Mouse (Mus musculus) hindbrain, embryonic 12.5 days (tissue): ENCODE measurements around the gene Atf6b. TPM values are rescaled to one million over a fixed set of nuclear protein-coding genes. Genes with fewer than 3 reads are reported as not detected.

Source experiments
- ATAC-seq: fragments of 200-750 bp; cut with Nextera tagmentation; 2 replicates; pipeline ENCODE4 v1.8.0; 2017; ENCODE audit warnings: moderate TSS enrichment; ENCODE audit not compliant: low FRiP score
- H3K27ac ChIP-seq: fragments of 300-500 bp; sonication (generic); 2 replicates; pipeline ENCODE4 v1.5.1; 2016; ENCODE audit warnings: mild to moderate bottlenecking
- H3K27me3 ChIP-seq: fragments of 300-500 bp; sonication (generic); 2 replicates; pipeline ENCODE4 v1.6.1; 2016; ENCODE audit warnings: mild to moderate bottlenecking
- H3K36me3 ChIP-seq: fragments of 300-500 bp; sonication (generic); 2 replicates; pipeline ENCODE4 v1.6.1; 2016; ENCODE audit warnings: mild to moderate bottlenecking
- H3K4me1 ChIP-seq: fragments of 300-500 bp; sonication (generic); 2 replicates; pipeline ENCODE4 v1.6.1; 2016
- H3K4me2 ChIP-seq: fragments of 300-500 bp; sonication (generic); replicated peaks from 2 replicates; pipeline ENCODE4 v1.6.1; 2016; ENCODE audit warnings: mild to moderate bottlenecking
- H3K4me3 ChIP-seq: fragments of 300-500 bp; sonication (generic); 2 replicates; pipeline ENCODE4 v1.5.1; 2016; ENCODE audit warnings: mild to moderate bottlenecking
- H3K9ac ChIP-seq: fragments of 300-500 bp; sonication (generic); 2 replicates; pipeline ENCODE4 v1.6.1; 2016; ENCODE audit warnings: mild to moderate bottlenecking, moderate library complexity
- H3K9me3 ChIP-seq: fragments of 300-500 bp; sonication (generic); replicated peaks from 2 replicates; pipeline ENCODE4 v1.6.1; 2016; ENCODE audit warnings: mild to moderate bottlenecking
- WGBS: fragments of 180-500 bp; shearing (Covaris S2); methylation state at CpG from one replicate; pipeline ENCODE4 v1.1.7; 2016; 5-methylcytosine and 5-hydroxymethylcytosine counted together
- polyA plus RNA-seq: library from polyadenylated mRNA; unstranded; fragments of >200 nt; fragmentation: Nextera tagmentation; extraction: Ambion mirVana; gene quantifications from 2 replicates; pipeline ENCODE4 v1.2.1, GENCODE M21; 2016

Gene Atf6b
- polyA plus RNA-seq: 114 and 119 TPM in 2 replicates

DNA sequence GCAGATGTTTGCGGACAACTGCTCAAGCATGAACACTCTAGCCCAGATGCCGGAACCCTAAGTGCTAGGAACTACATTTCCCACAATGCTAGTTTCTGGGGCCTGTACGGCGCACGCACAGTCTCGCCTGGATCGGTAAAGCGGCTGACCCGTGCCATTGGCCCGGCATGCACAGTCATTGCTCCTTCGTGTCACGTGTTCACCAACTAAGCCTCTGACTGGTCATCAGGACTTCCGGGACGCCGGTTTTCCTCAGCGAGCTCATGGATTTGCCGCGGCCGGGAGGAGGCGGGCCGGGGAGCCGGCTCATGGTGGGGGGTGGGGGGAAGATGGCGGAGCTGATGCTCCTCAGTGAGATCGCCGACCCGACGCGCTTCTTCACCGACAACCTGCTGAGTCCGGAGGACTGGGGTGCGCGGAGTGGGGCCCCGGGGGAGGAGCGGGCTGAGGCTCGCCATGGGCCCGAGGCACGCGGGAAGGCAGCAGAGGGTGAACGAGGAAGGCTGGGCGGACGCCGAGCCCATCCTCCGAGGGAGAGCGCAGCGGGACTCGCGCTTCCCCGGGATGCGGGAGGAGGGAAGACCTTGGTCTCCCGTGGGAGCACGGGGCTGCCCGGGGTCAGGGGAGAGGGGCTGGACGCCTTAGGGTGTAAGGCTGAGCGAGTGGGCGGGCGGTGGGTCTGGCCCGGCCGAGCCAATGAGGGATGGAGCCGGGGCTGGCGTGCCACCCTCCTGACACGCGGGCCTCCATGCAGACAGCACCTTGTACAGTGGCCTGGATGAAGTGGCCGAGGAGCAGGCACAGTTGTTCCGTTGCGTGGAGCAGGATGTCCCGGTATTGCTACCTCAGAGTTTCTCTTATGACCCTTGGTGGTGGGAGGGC, at the start of gene Atf6b:
Gene Atf6b (plus strand): TSS at position 241 of the 882 bp plus-strand sequence.
- peak within 1 kb of the TSS; percentile 76; the same call in 1 of the 2 replicates for H3K27ac ChIP-seq
- ATAC-seq: peak; percentile 97

DNA sequence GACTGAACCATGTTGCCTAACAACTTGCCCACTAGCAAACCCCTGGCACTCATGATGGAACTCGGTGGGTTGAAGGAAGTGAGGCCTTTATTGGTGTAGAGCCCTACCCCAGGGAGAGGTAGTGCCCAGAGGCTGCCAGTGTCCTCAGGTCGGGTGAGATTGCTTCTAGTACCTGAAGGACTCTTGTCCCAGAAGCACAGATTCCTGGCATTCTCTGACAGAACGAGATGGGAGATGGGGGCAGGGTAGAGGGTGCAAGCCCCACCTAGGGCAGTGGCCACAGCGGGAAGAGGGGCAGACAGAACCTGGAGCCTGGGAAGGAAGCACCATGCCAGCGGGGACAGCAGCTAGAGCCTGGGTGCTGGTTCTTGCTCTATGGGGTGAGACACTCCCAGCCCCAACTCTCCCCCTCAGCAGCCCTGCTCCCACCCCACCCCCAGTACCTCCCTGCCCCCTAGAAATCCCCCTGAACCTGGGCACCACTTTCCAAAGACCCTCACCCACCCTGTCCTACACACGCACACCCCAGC, 49.3 kb upstream of the Atf6b start, which contains the start of gene Ager:
Gene Ager (plus strand): TSS at position 297 of the 530 bp plus-strand sequence.
- 26% methylated on average over 5 of the region's 6 CpGs for WGBS
- ATAC-seq: no peak
- Histone ChIP-seq H3K9me3 (no peaks in the 10 kb centered on the region), H3K4me2 (no peak within 1 kb of the TSS), H3K9ac (no peak within 1 kb of the TSS), H3K36me3 (peaks cover 44% of the 10 kb centered on the region), H3K4me1 (peaks cover 47% of the 10 kb centered on the region), H3K4me3 (no peak within 1 kb of the TSS), H3K27ac (no peak within 1 kb of the TSS), H3K27me3 (no peaks in the 10 kb centered on the region)

More for the DNA sequence above, at the start of gene Atf6b:
- Histone ChIP-seq H3K36me3 (peaks cover 32% of the 10 kb centered on the region), H3K4me1 (peaks cover 31% of the 10 kb centered on the region), H3K4me3 (peak within 1 kb of the TSS; percentile 96), H3K4me2 (peak within 1 kb of the TSS; percentile 86), H3K27me3 (no peaks in the 10 kb centered on the region), H3K9ac (peak within 1 kb of the TSS; percentile 95), H3K9me3 (no peaks in the 10 kb centered on the region)
- 2% methylated on average over 62 of the region's 66 CpGs for WGBS

DNA sequence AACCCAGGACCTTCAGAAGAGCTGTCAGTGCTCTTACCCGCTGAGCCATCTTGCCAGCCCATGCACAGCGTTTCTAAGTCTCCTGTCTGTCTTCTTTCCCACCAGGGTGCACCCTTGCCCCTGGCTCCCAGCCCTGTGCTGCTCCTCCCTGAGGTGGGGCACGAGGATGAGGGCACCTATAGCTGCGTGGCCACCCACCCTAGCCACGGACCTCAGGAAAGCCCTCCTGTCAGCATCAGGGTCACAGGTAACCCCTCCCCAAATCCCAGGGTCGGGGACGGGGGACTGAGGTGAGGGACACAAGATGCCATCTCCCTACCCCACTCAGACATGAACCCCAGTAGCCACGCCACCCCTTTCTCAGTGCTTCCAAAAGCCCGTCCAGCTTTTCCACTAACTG, 47.1 kb upstream of the Atf6b start:
- Histone ChIP-seq H3K36me3 (peaks cover 34% of the 10 kb centered on the region), H3K4me1 (peaks cover 34% of the 10 kb centered on the region), H3K27ac (no peak overlapping the region), H3K4me3 (no peak overlapping the region), H3K9ac (no peak overlapping the region), H3K4me2 (no peak overlapping the region), H3K27me3 (no peaks in the 10 kb centered on the region), H3K9me3 (no peaks in the 10 kb centered on the region)
- no peak for ATAC-seq
- 77% methylated on average over 9 of the region's 9 CpGs for WGBS

DNA sequence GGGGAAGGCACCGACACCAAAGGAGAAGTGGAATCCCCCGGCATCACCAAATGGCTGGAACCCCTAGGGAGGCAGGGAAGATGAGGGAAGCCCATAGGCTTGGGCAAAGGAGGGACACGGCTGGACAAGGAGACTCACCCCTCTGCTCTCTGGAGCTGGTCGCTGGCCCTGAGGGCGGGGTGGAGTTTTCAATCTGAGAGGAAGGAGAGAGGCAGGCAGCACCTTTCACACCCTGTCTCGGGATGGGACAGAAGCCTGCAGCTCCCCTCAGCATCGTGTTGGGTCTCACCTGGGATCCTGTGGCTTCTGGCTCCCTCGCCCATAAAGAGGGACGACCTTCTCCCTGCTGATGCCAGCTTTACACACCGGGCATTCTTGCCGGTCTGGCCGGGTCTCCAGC, 45.1 kb upstream of the Atf6b start:
- peak overlapping the region; percentile 96; the same call in 1 of the 2 replicates for H3K4me3 ChIP-seq
- H3K27ac ChIP-seq: no peak overlapping the region
- H3K9ac ChIP-seq: no peak overlapping the region
- no peaks in the 10 kb centered on the region for H3K27me3 ChIP-seq
- no peaks in the 10 kb centered on the region for H3K9me3 ChIP-seq
- H3K4me1 ChIP-seq: peaks cover 35% of the 10 kb centered on the region
- H3K36me3 ChIP-seq: peaks cover 18% of the 10 kb centered on the region
- 88% methylated on average over 12 of the region's 12 CpGs for WGBS
- H3K4me2 ChIP-seq: peak overlapping the region; percentile 92
- no peak for ATAC-seq

DNA sequence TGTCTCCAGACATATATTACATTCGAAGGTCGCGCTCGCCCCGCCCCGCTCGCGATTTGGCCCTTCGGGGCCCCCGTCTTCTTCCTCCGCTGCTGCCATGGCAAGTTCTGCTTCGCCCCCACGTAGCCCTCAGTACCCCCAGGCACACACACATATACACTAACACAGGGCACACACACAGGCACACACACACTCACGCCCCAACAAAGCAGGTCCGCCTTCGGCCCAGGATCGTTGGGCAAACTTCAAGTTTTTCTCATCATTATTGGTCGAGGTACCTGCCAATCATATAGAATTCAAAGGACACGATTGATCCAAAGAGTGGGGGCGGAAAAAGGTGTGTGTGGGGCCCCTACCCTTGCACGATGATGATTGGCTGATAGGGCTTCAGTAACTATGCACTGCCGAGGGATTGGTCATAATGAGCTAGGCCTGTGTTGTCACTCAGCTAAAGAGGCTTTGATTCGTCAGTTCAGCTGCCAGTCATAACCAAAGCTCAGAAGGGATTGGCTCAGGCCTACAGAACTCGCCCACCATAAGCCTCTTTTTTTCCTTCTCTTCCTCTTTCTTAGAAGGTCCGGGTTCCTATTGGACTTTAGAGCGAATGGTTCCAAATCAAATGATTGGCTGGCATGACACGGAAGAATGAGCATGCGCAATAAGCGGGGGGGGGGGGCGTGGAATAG, 43.4 kb upstream of the Atf6b start, which contains the start of gene Rnf5:
Gene Rnf5 (minus strand): TSS at position 316 of the 686 bp plus-strand sequence.
- H3K4me2 ChIP-seq: peak within 1 kb of the TSS; percentile 98
- no peaks in the 10 kb centered on the region for H3K27me3 ChIP-seq
- H3K27ac ChIP-seq: peak within 1 kb of the TSS; percentile 94
- peaks cover 18% of the 10 kb centered on the region for H3K36me3 ChIP-seq
- no peaks in the 10 kb centered on the region for H3K9me3 ChIP-seq
- ATAC-seq: peak; percentile 95
- under 1% methylated on average over 30 of the region's 30 CpGs for whole genome bisulfite sequencing
- H3K4me3 ChIP-seq: peak within 1 kb of the TSS; percentile 96
- H3K4me1 ChIP-seq: peaks cover 42% of the 10 kb centered on the region
- H3K9ac ChIP-seq: peak within 1 kb of the TSS; percentile 100

DNA sequence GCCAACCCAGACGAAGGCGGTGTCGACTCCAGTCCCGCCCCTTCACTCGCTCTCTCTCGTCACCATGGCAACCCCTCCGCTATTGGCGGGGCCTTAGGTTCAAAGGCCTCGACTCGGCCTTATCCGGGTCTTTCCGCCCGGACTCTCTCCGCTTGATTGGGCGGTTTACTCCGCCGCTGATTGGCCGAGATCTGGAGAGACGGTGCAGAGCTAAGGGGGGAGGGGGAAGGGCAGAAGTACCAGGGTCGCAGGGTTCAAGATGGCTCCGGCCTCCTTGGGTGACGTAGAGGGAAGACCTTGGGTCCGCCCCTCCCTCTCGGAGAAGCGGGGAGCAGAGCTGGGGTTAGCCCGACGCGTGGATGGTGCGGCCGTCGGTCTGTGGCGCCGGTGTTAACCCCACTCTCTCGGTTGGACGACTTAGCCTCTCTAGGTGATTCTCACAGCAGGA, 42.9 kb upstream of the Atf6b start, which contains the start of gene Agpat1:
Gene Agpat1 (plus strand): TSS at position 202 of the 448 bp plus-strand sequence.
- Histone ChIP-seq H3K36me3 (peaks cover 18% of the 10 kb centered on the region), H3K4me1 (peaks cover 47% of the 10 kb centered on the region), H3K27ac (peak within 1 kb of the TSS; percentile 94), H3K4me2 (peak within 1 kb of the TSS; percentile 98), H3K9me3 (no peaks in the 10 kb centered on the region), H3K27me3 (no peaks in the 10 kb centered on the region), H3K9ac (peak within 1 kb of the TSS; percentile 100), H3K4me3 (peak within 1 kb of the TSS; percentile 96)
- 0% methylated on average over 35 of the region's 35 CpGs for WGBS
- ATAC-seq: peak; percentile 89

DNA sequence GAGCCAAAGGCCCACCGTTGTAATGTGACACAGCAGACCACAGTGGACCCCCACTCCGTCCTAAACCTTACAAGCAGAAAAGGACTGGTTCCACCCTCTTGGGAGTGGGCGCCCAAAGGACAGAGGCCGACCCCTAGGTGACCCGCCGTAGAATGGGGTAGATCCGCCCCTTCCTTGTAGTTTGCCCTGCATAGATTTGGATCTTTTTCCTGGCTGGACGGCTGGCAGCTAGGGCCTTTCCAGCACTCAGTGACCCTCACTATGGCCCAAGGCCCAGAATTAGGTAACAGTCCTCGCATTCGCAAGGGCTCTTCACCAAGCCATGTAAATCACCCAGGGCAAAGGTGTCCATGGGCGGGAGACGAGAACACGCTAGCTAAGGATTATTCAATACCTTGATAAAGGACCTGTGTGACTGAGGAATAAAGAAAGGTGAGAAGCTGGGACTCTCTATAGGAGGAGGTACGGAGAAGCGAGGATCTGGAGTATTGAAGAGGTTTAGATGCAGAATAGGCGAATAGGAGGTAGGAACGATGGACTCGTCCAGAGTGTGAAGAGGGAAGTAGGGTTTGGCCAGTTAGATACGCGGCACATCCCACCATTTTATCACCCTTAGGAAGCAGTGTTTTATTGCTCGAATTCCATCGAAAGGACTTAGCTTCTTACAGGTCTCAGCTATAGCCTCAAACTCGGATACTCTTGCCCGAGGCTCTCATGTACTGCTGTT, 42.3 kb upstream of the Atf6b start:
- Histone ChIP-seq H3K27ac (peak overlapping the region; percentile 94), H3K4me2 (peak overlapping the region; percentile 98), H3K4me3 (peak overlapping the region; percentile 96), H3K4me1 (peaks cover 47% of the 10 kb centered on the region), H3K27me3 (no peaks in the 10 kb centered on the region), H3K9me3 (no peaks in the 10 kb centered on the region), H3K9ac (peak overlapping the region; percentile 100), H3K36me3 (peaks cover 18% of the 10 kb centered on the region)
- ATAC-seq: no peak
- WGBS: 20% methylated on average over 24 of the region's 24 CpGs

DNA sequence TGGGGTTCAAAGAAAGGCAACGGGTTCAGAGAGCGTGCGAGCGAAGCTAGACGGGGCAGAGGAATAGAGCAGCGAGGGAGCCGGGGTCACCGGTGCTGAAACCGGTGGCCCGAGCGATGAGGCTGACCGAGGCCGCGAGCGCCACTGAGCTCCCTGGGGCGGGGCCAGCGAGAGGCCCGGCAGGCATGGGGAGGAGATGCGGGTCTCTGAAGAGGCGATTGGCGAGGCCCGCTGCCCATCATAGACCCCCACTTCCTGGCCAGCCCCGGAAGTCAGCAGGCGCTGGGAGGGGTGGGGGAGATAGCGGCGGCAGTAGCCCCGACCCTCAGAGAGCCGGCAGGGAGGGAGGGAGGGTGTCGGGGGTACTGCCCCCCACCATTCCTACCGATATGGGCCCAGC, 41.3 kb upstream of the Atf6b start:
- Histone ChIP-seq H3K4me3 (peak overlapping the region; percentile 96), H3K9ac (peak overlapping the region; percentile 100), H3K9me3 (no peaks in the 10 kb centered on the region), H3K4me1 (peaks cover 47% of the 10 kb centered on the region), H3K36me3 (peaks cover 12% of the 10 kb centered on the region), H3K27me3 (no peaks in the 10 kb centered on the region), H3K27ac (peak overlapping the region; percentile 94), H3K4me2 (peak overlapping the region; percentile 98)
- WGBS: 0% methylated on average over 24 of the region's 30 CpGs
- peak; percentile 42 for ATAC-seq

DNA sequence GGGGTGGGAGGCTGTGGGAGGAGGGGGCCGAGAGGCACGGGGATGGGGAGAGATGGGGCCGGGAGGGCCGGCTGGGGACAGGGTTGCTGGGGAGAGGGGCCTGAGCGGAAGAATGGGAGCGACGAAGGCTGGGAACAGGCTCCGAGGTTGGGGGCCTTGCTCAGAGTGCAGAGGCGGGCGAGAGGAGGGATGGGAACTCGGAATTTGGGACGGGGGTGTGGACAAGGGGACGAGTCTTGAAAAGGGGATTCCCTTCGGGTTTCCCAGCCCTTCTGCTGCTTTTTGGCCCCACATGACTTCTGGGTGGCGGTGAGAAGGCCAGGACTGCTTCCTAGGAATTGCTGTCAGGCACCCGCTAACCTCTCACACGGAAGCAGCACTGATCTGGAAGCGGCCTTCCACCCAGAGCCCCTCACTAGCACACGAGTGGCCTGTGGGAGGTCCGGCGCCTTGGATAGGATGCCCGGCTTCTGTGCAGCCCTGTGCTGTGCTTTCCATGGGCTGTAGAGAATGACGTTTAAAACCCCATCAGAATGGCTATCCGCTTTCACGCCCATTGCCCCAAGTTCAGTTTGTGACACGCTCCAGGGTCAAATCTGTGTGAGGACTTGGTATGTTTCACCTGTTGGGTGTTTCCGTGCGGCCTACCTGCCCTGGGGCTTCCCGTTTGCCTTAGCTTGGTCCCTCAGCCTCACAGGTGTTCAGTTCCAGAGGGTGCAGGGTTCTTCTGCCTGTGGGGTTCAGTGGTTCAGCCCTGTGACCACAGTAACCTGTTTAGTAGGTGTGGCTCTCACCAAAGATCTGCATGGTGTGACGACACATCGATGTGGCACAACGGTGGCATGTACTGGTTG, 40.5 kb upstream of the Atf6b start:
- Histone ChIP-seq H3K9ac (peak overlapping the region; percentile 100), H3K4me1 (peaks cover 47% of the 10 kb centered on the region), H3K4me3 (peak overlapping the region; percentile 96)

DNA sequence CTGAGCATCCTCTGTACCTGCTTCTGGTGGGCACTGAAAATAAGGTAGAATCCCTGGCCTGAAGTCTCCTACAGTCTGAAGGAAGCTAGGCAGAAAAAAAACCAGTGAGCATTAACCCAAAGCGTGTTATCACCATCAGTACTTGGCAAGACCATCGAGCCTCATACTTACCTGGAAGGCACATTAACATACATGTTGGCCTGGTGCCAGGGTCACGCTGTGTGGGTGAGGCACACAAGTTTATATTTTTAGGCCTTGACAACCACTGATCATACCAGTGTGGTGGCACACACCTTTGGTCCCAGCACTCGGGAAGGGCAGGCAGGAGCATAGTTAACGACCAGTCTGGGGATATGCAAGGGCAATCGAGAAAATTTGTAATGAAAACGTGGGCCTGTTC, 38.9 kb upstream of the Atf6b start:
- 92% methylated on average over 7 of the region's 7 CpGs for WGBS
- H3K27ac ChIP-seq: no peak overlapping the region
- peaks cover 35% of the 10 kb centered on the region for H3K4me1 ChIP-seq
- H3K27me3 ChIP-seq: no peaks in the 10 kb centered on the region
- H3K4me2 ChIP-seq: no peak overlapping the region
- no peak overlapping the region for H3K4me3 ChIP-seq
- H3K9ac ChIP-seq: 0 out of 2 replicates have a peak overlapping the region, but pooled peaks have one; percentile 27
- ATAC-seq: no peak
- no peaks in the 10 kb centered on the region for H3K9me3 ChIP-seq
- peaks cover 27% of the 10 kb centered on the region for H3K36me3 ChIP-seq

More for the DNA sequence above, 40.5 kb upstream of the Atf6b start:
- H3K27ac ChIP-seq: peak overlapping the region; percentile 94
- peak overlapping the region; percentile 98 for H3K4me2 ChIP-seq
- no peaks in the 10 kb centered on the region for H3K27me3 ChIP-seq
- H3K36me3 ChIP-seq: peaks cover 17% of the 10 kb centered on the region
- WGBS: 18% methylated on average over 32 of the region's 32 CpGs
- no peak for ATAC-seq
- no peaks in the 10 kb centered on the region for H3K9me3 ChIP-seq

DNA sequence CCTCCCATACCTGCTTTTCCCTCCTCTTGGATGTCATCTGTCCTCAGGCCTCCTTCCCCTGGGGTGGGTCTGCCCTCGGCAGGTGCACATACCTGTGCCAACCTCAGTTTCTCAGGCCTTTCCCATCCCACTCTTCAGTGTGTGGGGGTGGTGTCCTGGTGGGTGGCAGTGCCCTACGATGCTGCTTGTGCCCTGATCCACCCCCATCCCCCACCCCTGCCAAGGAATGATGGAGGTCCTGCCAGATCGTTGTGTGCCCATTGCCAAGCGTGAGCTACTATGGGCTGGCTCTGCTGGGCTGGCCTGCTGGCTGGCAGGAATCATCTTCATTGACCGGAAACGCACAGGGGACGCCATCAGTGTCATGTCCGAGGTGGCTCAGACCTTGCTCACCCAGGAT, 35.9 kb upstream of the Atf6b start:
- 94% methylated on average over 8 of the region's 8 CpGs for WGBS
- H3K4me2 ChIP-seq: no peak overlapping the region
- H3K27me3 ChIP-seq: no peaks in the 10 kb centered on the region
- peaks cover 55% of the 10 kb centered on the region for H3K36me3 ChIP-seq
- no peak overlapping the region for H3K27ac ChIP-seq
- no peak for ATAC-seq
- no peaks in the 10 kb centered on the region for H3K9me3 ChIP-seq
- H3K4me3 ChIP-seq: no peak overlapping the region
- peaks cover 28% of the 10 kb centered on the region for H3K4me1 ChIP-seq
- no peak overlapping the region for H3K9ac ChIP-seq
